Mouse (Mus musculus): Measurements from ENCODE around the gene Asic2.

DNA sequence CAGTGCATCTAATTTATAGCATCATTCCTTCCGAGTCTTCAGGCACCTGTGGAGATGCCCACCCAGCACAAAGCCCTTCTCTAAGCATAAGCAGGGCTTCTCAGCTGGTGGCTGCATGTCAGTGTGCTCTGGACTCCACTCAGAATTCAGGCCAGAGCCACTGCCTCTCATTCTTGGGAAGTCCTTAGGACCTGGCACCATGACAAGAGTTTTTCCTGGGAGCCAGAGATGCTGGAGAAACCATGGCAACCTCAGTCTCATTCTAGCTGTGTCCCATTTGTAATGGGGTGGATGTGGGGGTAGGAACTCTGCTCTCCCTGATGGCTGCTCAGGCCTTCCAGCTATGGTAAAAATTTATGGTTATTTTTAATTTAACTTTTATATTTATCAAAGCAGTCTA, 1006.9 kb downstream of the Asic2 start:
- TF ChIP-seq CTCF (conservative IDR thresholded peaks at IDR 0.05; ENCODE audit: low read length): no peak
- no peak for TF ChIP-seq POU5F1 (IDR thresholded peaks at IDR 0.05; ENCODE audit: borderline replicate concordance, low read length)

Measured in E14TG2a.4 (cell line).